Mouse (Mus musculus): ENCODE data around the gene Usp29.

Gene Usp29

DNA sequence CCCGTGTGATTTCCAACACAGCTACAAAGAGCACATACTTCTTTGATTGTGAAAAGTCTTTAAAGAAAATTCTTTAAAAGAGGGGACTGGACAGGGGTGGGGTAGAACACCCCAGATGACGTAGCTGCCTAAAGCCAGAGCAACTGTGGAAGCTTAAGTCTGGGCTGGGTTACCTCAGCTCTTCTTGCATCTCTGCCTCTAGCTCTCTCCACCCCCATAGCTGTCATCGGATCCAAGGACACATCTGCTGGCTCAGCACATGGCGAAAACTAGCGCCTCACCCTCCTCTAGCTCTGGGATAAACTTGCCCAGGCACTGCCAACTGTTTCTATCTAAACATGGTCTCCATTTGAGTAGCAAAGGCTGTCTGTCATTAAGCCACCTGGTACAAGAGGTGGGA is 34.9 kb downstream of the Usp29 start:
- DNase-seq (ENCODE audit: extremely low spot score) = no peak

DNA sequence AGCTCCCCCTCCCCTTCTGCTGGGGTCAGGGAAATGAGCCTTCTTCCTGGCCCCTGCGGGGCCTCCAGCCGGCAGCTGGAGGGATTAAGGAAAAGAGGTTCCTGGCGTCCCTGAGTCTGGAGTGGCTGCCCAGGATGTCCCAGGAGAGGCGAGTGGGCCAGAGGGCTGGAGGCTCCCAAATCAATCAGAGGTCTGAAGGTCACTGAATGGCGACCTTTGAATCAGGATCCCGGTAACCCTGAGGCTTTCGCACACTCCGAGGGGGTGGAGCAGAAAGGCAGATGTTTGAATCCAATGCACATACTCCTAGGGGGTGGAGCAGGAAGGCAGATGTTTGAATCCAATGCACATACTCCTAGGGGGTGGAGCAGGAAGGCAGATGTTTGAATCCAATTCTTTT is 39.9 kb downstream of the Usp29 start:
- peak; percentile 85 for DNase-seq (ENCODE audit: extremely low spot score)

DNA sequence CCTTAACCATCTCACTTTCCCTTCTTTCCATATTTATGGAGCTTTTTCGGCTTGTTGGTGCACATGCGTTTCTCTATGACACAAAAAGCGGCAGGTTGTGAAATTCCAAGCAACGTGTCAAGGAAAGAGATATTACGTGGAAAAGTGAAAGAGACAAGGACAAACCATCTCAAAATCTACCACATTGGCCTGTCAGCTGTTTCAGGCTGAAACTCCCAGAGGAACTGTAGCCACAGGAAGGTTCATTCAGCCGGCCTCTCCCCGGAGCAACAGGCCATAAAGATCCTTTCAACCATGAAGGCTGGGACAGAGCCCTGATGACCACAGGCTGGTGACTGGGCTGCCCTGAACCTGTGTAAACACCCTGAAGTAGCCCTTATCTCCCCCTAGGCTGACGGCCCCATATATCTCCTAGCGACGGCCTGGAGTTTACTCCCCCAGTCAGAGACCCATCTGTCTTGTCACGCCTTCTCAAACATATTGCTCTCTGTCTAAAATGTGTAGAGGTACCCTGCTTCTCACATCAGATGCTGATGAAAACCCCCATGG is 43.6 kb downstream of the Usp29 start:
- DNase-seq (ENCODE audit: extremely low spot score) = peak; percentile 32

DNA sequence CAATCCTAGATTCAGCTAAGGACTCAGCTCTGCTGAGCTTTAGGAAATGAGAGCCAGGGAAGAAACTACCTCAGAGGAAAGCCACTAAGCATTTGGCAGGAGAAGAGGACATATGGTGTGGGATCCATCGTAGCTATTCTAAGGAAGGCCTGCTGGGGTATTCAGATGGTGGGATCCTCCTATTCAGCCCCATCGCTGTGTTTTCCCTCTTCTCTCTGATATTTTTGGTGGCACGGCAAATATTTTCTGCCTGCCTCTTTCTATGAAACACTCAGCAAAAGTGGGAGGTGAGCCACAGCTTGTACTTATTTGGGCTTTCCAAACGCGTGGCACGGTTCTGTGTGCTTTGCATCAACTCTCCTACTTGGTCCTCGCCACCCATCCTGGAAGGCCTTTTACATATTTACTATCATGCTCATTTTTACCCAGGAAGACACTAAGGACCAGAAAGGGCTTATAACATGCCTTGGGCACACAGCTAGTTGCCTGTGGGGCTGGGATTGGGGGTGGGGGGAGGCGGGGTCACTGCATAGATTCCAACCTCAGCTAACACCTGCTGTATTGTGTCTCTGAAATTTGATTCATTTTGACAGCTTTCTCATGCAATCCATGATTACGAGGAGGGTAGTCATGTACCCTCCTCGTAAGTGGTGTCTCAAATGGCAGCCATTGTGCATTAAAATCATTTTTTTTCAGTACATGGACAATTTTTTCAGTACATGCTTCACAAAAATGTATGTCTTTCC is 46.1 kb downstream of the Usp29 start:
- no peak for DNase-seq (ENCODE audit: extremely low spot score)

DNA sequence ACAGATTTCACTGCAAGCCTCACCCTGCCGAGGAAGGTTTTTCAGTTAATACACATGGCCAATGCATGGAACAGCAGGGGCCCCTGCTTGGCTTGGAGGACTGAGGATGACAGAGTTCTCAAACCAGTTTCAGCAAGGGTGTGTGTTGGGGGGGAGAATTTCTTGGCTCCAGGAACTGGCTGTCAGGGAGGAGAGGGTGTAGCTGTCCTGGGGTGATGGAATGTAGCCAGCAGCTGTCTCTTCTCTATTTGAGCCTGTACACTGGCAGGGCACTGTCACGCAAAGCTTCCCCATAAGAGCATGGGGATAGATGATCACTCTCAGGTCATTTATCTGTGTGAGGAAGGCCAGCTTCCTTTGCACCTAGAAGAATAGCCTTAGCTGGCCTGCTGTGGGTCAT is 46.7 kb downstream of the Usp29 start:
- peak; percentile 31 for DNase-seq (ENCODE audit: extremely low spot score)

DNA sequence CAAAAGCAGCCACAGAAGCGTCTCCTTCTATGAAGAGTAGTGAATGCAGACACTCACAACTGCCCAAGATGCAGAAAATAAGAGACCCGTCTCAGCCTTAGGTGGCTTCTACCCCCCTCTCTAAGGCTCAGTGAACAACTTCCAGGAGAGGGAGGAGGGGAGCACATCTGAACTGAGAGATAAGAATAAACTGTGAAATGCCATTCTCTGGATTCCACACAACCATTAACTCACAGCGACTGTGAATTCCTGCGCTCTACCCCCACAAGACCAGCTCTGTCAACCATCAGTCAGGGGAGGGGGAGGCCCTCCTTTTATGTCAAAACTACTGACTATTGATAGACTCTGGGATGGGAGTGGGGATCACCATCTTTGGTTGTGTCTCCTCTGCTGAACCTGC is 47.3 kb downstream of the Usp29 start:
- DNase-seq (ENCODE audit: extremely low spot score) = peak; percentile 45

DNA sequence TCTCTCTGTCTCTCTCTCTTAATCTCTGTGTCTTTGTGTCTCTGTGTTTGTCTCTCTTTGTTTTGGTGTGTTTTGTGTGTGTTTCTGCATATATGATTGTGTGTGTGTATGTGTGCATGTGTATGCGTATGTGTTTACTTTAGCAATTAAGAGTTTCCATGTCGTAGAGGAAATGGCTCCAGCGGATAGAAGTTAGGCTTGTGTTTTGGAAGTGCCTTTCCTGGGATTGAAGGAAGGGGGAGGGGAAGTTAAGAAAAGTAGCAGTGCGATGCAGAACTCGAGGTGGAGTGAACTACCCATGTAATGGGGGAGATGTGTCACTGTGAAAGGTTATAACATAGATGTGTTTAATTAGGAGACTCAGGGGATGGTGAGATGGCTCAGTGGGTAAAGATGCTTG is 48.8 kb downstream of the Usp29 start:
- no peak for DNase-seq (ENCODE audit: extremely low spot score)

DNA sequence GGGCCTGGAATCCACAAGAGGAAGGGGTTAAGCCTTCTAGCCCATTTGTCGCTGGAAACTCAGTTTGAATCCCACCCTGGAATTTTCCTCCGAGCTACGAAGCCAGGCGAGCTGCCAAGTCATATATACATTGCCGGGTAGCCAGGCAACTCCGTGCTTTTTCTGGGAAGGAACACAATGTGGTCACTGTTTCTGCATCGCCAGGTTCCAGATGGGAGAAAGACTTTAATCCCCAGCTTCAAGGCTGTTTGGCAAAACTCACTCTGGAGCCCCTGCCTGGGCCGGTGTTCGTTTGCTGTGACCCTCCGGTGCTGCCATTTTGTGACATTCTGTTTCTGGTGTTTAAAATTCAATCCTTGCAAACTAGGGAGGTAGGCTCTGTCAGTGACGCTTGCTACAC is 51.2 kb downstream of the Usp29 start:
- no peak for DNase-seq (ENCODE audit: extremely low spot score)

DNA sequence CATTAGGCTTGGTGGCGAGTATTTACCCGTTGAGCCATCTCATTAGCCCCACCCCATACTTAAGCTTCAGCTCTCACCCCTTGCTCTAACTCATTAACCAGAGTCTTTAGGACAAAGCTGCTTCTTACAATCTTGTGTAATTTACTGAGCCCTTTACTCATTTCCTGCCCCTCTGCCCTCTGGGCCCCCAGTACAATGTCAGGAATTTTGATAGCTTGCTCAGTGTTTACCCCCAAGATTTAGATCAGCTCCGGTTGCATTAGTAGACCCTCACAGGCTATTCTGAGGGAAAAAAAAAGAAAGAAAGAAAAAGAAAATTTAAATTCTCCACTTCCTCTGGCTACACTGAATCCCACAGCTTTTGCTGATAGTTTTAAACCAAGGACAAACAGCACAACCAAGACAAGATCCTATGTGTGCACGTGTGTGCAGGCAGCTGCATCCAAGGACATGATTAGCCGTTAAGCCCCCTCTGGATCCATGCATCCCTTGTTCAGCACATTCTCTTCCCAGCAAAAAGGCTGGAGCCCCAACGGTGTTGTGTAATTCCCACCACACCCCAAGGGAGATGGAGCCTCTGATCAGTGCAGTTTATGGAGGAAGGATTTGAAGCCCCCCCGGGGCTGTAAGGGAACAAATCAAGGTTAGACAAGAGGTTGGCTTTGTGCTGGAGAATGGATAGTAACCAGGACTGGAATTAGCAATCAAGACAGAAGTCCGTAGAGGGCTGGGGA is 54.1 kb downstream of the Usp29 start:
- peak; percentile 65 for DNase-seq (ENCODE audit: extremely low spot score)

DNA sequence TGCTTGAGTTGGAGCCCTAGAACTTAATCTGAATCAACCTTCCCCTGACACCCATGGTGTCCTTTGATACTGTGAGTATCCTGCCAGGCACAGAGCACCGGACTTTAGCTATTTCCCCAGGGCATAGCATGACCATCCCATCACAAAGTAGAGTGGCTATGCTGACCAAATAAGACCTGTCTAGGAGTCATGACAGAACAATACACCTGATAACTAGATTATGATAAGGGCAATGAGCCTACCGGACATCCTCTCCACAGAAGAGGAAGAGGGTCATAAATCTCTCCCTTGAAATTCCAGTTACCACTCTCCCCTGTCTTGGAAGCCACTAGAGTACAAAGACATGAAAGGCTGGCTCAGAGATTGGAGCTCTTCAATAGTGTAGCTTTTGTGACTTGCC is 56.6 kb downstream of the Usp29 start:
- no peak for DNase-seq (ENCODE audit: extremely low spot score)

DNA sequence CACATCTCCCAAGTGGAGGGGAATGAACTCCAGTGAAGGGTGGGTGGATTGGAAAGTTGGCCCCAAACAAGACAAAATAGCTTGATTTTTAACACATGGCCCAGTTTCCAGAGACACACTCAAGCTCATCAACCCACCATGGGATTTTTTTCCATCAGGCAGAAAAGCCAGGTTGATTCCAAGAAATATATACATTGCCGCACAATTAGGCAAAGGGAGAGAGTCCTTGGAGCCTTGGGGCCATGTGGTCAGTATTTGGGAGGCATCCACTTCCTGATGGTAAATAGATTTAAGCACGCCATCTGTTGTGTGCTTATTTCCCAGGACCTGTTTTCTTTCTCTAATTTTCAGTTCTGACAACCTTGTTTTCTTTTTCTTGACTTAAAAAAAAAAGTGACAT is 57.7 kb downstream of the Usp29 start:
- no peak for DNase-seq (ENCODE audit: extremely low spot score)

DNA sequence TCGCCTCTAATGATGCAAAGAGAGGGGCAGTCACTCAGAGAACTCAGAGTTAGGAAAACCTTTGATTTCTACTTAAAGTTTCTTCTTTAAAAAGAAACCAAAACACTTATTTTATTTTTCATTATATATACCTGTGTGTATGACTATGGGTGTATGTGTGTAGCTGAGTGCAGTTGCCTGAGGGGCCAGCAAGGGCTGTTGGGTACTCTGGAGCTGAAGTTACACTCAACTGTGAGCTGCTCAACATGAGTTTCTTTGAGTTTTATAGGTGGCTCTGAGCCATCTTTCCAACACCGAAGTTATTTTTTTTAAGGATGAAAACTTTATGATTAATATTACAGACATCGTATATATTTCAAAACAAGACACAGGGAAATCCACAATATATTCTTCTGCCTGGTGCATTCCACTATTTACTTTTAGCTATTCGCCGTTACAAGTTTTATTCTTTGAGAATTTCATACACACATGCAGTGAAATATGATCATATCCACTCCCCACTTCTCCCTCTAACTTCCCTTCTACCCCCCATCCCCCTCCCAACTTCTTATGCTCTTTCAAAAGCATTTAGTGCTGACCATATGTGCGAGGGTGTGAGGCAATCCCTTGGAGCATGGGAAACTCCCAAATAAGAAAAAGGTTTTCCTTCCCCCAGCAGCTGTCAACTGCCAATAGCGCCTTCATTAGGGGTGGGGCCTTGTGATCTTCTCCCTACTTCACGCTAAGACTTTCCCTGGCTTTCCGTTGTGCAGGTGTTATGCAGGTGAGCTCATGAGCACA is 61.1 kb downstream of the Usp29 start:
- no peak for DNase-seq (ENCODE audit: extremely low spot score)

DNA sequence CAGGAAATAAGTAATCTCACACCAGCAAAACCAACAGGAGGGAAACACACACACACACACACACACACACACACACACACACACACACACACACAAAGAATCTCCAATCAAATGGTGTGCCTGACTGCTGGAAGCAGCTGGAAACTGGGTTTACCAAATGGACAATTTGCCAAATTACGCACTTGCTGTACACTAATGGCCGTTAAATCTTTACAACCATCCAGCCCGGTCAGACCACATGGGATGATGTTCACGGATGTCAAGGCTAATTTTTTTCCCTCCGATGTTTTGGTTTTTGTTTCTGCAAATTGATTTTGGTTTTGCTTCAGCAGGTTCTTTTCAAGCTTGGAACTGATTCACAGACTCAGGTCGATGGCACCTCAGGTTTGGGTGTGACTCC is 62.9 kb downstream of the Usp29 start:
- DNase-seq (ENCODE audit: extremely low spot score) = no peak

DNA sequence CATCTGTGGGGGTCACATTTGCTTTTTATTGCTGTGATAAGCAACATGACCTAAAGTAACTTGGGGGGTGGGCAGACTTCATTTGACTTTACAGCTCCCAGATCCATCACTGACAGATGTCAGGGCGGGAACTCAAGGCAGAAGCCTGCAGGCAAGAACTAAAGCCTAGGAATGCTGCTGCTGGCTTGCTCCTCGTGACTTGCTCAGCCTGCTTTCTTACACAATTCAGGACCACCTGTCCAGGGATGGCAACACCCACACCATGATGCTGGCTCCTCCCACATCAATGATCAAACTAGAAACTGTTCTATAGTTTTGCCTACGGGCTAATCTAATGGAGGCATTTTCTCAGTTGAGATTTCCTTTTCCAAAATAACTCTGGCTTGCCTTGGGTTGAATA is 63.4 kb downstream of the Usp29 start:
- DNase-seq (ENCODE audit: extremely low spot score) = no peak

DNA sequence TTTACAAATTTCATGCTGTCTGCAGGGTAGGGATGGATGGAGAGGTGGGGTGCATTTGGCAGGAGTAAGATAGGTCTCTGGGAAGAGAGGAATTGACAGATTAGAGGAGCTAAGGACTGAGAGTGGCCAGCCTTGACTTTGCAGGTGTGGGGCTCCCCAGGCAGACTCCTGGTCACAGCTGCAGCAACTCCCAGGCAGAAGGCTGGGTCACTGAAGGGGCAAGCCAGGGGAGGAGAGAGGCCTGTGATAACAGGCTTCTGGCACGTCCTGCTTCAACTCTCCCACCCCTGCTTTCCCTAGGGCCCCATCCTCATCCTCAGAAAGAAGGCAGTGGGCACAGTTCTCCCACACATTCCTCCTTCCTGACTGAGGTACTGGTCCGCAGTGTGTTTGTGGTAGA is 67.0 kb downstream of the Usp29 start:
- no peak for DNase-seq (ENCODE audit: extremely low spot score)

DNA sequence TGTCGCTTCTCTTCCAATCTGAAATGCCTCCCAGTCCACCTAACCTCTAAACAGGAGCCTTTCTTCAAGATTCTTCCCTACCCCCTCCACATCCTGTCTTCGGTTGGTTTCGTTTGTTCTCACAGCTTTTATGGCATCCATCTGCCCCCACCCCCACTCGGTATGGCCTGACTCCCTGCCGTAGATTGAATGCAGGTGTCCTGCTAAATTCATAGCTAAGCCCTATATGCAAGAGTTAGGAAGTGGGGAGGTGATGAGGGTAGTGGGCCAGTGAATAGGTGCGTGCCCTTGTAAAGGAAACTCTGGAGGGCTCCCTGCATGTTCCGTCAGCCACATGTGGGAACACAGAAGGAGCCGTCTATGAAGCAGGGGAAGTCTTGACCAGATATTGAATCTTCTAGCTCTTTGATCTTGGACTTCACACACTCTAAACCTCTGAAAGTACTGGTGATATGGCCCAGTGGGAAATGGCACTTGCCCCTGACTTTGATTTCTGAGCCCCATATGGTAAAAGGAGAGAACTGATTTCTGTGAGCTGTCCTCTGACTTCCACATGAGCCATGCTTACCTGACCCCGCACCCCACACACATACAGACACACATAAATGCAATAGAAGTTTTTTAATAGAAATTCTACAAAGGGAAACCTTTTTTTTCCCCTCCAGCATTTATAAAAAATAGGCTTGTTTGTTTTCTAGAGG is 68.9 kb downstream of the Usp29 start:
- peak; percentile 19 for DNase-seq (ENCODE audit: extremely low spot score)

DNA sequence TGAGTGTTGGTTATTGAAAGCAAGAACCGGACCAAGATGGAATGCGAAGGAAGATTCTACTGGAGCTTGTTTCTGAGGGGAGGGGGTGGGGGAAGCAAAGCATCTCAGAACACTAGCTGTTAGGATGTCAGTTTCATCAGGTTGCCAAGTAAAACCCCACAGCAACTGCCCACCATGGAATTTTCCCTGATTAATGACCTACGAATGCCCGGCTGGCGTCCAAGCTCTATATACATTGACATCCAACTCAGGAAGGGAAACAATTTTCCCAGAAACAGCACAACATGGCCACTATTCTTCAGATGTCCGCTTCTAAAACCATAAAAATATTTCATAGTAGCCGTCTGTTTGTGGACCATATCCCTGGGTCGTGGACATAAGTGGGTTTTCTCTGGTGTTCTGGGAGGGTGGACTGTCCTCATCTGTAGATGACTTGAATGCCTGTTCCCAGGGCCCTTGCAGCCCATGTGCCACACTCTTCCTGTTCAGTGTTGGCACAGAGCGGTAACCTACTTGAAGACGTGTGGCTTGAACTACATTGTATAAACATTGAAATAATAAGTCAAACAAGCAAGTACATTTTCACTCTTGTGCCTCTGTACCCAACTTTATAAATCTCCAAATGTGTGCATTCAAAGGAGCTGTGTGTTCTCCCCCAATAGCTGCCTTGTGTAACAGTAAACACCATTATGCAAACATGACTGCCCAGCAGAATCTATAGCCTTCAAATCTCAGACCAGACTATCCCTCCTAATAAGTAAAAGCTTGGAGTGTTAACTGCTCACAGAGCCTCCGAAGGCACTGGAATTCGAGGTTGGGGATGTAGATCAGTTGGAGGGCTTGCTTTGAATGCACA is 70.4 kb downstream of the Usp29 start:
- no peak for DNase-seq (ENCODE audit: extremely low spot score)

DNA sequence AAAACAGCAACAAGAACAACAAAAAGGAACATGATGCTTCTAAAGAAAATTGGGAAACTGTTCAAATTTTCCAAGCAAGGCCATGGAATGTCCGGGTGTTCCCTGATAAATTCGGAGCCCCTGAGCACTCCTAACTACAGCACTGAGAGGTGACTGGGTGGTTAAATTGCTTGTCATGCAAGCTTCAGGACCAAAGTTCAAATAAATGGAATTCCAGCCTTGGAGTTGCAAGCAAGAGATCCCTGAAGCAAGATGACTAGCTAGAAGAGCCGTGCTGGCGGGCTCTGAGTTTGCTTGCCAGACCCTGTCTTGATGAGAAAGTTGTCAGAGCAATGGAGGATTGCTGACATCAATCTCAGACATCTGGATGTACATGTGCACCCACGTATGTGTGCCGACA is 71.3 kb downstream of the Usp29 start:
- no peak for DNase-seq (ENCODE audit: extremely low spot score)

DNA sequence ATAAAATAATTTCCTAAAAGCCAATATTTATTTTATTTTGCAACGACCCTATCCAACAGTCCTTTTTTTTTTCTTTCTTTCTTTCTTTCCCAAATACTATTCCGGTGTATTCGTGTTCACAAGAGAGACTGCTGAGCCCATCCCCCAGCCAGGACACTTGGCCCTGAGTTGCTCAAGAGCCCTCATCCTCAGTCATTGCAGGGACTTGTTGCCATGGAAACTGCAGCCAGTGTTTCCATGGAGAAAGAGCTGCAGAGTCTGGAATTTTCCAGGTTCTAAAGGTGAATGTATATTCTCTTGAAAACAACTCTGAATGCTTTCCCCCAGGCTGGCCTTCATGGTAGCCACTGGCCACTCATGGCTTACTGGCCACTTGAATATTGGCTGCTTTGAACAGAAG is 80.2 kb downstream of the Usp29 start:
- peak; percentile 61 for DNase-seq (ENCODE audit: extremely low spot score)

DNA sequence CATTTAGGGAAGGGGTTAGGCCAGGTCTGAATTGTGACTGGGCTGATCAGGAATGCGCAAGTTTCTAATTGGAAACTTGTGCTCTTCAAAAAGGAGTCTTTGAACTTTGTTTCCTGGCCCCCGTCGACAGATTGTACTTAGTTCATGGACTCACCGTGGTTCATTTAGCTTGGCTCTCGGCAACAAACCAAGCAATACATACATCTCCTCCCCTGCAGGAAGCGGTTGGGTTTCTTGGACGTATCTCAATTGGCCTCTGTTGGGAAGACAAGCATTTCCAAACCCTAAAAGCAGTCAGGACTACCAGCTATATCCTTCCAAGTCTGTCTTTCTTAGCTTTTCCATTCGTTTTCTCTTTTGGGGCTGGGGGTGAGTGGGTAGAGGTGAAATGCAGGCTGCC is 84.6 kb downstream of the Usp29 start:
- DNase-seq (ENCODE audit: extremely low spot score) = no peak

Measured in embryo, embryonic 9.5 days (tissue).